Mouse (Mus musculus) embryo, embryonic 11.5 days (tissue): ENCODE measurements around the gene Cfap45.
A peak's percentile ranks its signal among the peaks of the same experiment; 100 is the strongest.

Experiments used
- DNase-seq: peaks from one replicate; pipeline ENCODE4 v3.0.0-alpha.2; 2012; ENCODE audit warnings: low read depth, low spot score

Cfap45 gene

GRCm38 (mm10) chr1:172520576-172521440 is at the start of gene Cfap45:
Gene Cfap45, plus strand, starts transcription at chr1:172520801.
- DNase-seq = peak; percentile 92

- DNase-seq = no peak
These were observed 47.7 kb upstream of the Cfap45 start for GRCm38 (mm10) chr1:172472909-172473308.

GRCm38 (mm10) chr1:172474196-172474595 is 46.4 kb upstream of the Cfap45 start:
- no peak for DNase-seq

- DNase-seq = no peak
These were observed 45.4 kb upstream of the Cfap45 start, which contains the start of gene Slamf9 for GRCm38 (mm10) chr1:172475054-172475741. Gene Slamf9, plus strand, starts transcription at chr1:172475358.

- DNase-seq = no peak
These were observed 42.6 kb upstream of the Cfap45 start for GRCm38 (mm10) chr1:172478020-172478419.

GRCm38 (mm10) chr1:172480376-172480775 is 40.2 kb upstream of the Cfap45 start:
- DNase-seq = no peak

- DNase-seq = no peak
These were observed 39.5 kb upstream of the Cfap45 start for GRCm38 (mm10) chr1:172481111-172481510.

- peak; percentile 91 for DNase-seq
These were observed 38.9 kb upstream of the Cfap45 start, which contains the start of gene Igsf9 for GRCm38 (mm10) chr1:172481540-172482280. Gene Igsf9, plus strand, starts transcription at chr1:172481788.

- DNase-seq = no peak
These were observed 37.9 kb upstream of the Cfap45 start for GRCm38 (mm10) chr1:172482518-172483360.

- no peak for DNase-seq
These were observed 37.3 kb upstream of the Cfap45 start for GRCm38 (mm10) chr1:172483361-172483660.

GRCm38 (mm10) chr1:172484236-172484635 is 36.4 kb upstream of the Cfap45 start:
- no peak for DNase-seq

- no peak for DNase-seq
These were observed 35.9 kb upstream of the Cfap45 start for GRCm38 (mm10) chr1:172484671-172485070.

GRCm38 (mm10) chr1:172485821-172486220 is 34.8 kb upstream of the Cfap45 start:
- DNase-seq = no peak

- no peak for DNase-seq
These were observed 34.4 kb upstream of the Cfap45 start for GRCm38 (mm10) chr1:172486236-172486635.

GRCm38 (mm10) chr1:172486651-172487050 is 34.0 kb upstream of the Cfap45 start:
- no peak for DNase-seq

GRCm38 (mm10) chr1:172487859-172488258 is 32.7 kb upstream of the Cfap45 start:
- no peak for DNase-seq

- DNase-seq = no peak
These were observed 31.8 kb upstream of the Cfap45 start for GRCm38 (mm10) chr1:172488831-172489230.

- DNase-seq = no peak
These were observed 30.9 kb upstream of the Cfap45 start for GRCm38 (mm10) chr1:172489585-172490250.

GRCm38 (mm10) chr1:172490261-172490661 is 30.3 kb upstream of the Cfap45 start:
- peak; percentile 73 for DNase-seq

GRCm38 (mm10) chr1:172492047-172492446 is 28.6 kb upstream of the Cfap45 start:
- DNase-seq = no peak

- DNase-seq = no peak
These were observed 27.1 kb upstream of the Cfap45 start for GRCm38 (mm10) chr1:172493516-172493915.
